Mouse (Mus musculus): ENCODE data around the gene Manf. TPM values are rescaled to one million over a fixed set of nuclear protein-coding genes. Genes with fewer than 3 reads are reported as not detected.

Manf gene
- 308 and 334 TPM in 2 replicates for polyA plus RNA-seq (2015; fragmentation: Nextera tagmentation; extraction: Ambion mirVana)

GRCm38 (mm10) chr9:106891829-106892551, at the start of gene Manf:
Manf (minus strand) TSS chr9:106891979.
- under 1% methylated on average over 59 of the region's 59 CpGs for WGBS

GRCm38 (mm10) chr9:106934998-106935397, 43.2 kb upstream of the Manf start:
- WGBS = 83% methylated on average over 1 of the region's 1 CpGs
- Histone ChIP-seq H3K27ac (no peak overlapping the region), H3K4me2 (no peak overlapping the region), H3K27me3 (no peaks in the 10 kb centered on the region), H3K36me3 (no peaks in the 10 kb centered on the region), H3K9me3 (replicated peaks) (no peaks in the 10 kb centered on the region), H3K9ac (no peak overlapping the region), H3K4me1 (no peaks in the 10 kb centered on the region), H3K4me3 (replicated peaks) (no peak overlapping the region)
- ATAC-seq (replicated peaks; ENCODE audit: low FRiP score) = no peak

More at GRCm38 (mm10) chr9:106891829-106892551, at the start of gene Manf:
- Histone ChIP-seq H3K9me3 (replicated peaks) (no peaks in the 10 kb centered on the region), H3K4me1 (peaks cover 46% of the 10 kb centered on the region), H3K27ac (peak within 1 kb of the TSS; percentile 98), H3K9ac (peak within 1 kb of the TSS; percentile 95), H3K4me3 (replicated peaks) (peak within 1 kb of the TSS; percentile 96), H3K4me2 (peak within 1 kb of the TSS; percentile 78), H3K36me3 (peaks cover 34% of the 10 kb centered on the region), H3K27me3 (no peaks in the 10 kb centered on the region)
- peak; percentile 99 for ATAC-seq (replicated peaks; ENCODE audit: low FRiP score)

- Histone ChIP-seq H3K9me3 (replicated peaks) (no peaks in the 10 kb centered on the region), H3K36me3 (no peaks in the 10 kb centered on the region), H3K9ac (no peak overlapping the region), H3K27ac (no peak overlapping the region), H3K27me3 (no peaks in the 10 kb centered on the region), H3K4me1 (no peaks in the 10 kb centered on the region), H3K4me3 (replicated peaks) (no peak overlapping the region), H3K4me2 (no peak overlapping the region)
- 82% methylated on average over 6 of the region's 6 CpGs for WGBS
- no peak for ATAC-seq (replicated peaks; ENCODE audit: low FRiP score)
Observed at GRCm38 (mm10) chr9:106914878-106915277, 23.1 kb upstream of the Manf start.

- Histone ChIP-seq H3K9ac (no peak overlapping the region), H3K27ac (no peak overlapping the region), H3K4me3 (replicated peaks) (no peak overlapping the region), H3K36me3 (no peaks in the 10 kb centered on the region), H3K4me1 (no peaks in the 10 kb centered on the region; the same call in 1 of the 2 replicates), H3K27me3 (no peaks in the 10 kb centered on the region), H3K9me3 (replicated peaks) (no peaks in the 10 kb centered on the region), H3K4me2 (no peak overlapping the region)
- WGBS = 13% methylated on average over 1 of the region's 1 CpGs
- no peak for ATAC-seq (replicated peaks; ENCODE audit: low FRiP score)
Observed at GRCm38 (mm10) chr9:106913759-106914158, 22.0 kb upstream of the Manf start.

GRCm38 (mm10) chr9:106911624-106912023, 19.8 kb upstream of the Manf start:
- no peak overlapping the region for H3K4me2 ChIP-seq

GRCm38 (mm10) chr9:106908715-106909114, 16.9 kb upstream of the Manf start:
- Histone ChIP-seq H3K27ac (no peak overlapping the region), H3K4me1 (no peaks in the 10 kb centered on the region; the same call in 1 of the 2 replicates), H3K4me3 (replicated peaks) (no peak overlapping the region), H3K36me3 (no peaks in the 10 kb centered on the region), H3K27me3 (no peaks in the 10 kb centered on the region), H3K9ac (no peak overlapping the region), H3K4me2 (no peak overlapping the region), H3K9me3 (replicated peaks) (no peaks in the 10 kb centered on the region)
- 36% methylated on average over 5 of the region's 5 CpGs for WGBS
- ATAC-seq (replicated peaks; ENCODE audit: low FRiP score) = no peak

More at GRCm38 (mm10) chr9:106911624-106912023, 19.8 kb upstream of the Manf start:
- H3K9ac ChIP-seq = no peak overlapping the region
- H3K27ac ChIP-seq = no peak overlapping the region
- ATAC-seq (replicated peaks; ENCODE audit: low FRiP score) = no peak
- H3K36me3 ChIP-seq = no peaks in the 10 kb centered on the region
- no peak overlapping the region for H3K4me3 ChIP-seq (replicated peaks)
- no peaks in the 10 kb centered on the region for H3K27me3 ChIP-seq
- H3K4me1 ChIP-seq = no peaks in the 10 kb centered on the region; the same call in 1 of the 2 replicates
- 80% methylated on average over 1 of the region's 1 CpGs for WGBS
- no peaks in the 10 kb centered on the region for H3K9me3 ChIP-seq (replicated peaks)

- no peaks in the 10 kb centered on the region for H3K36me3 ChIP-seq
- H3K4me3 ChIP-seq (replicated peaks) = no peak overlapping the region
- H3K4me2 ChIP-seq = no peak overlapping the region
- no peaks in the 10 kb centered on the region; the same call in 1 of the 2 replicates for H3K4me1 ChIP-seq
- 84% methylated on average over 3 of the region's 3 CpGs for WGBS
- H3K27ac ChIP-seq = no peak overlapping the region
- no peaks in the 10 kb centered on the region for H3K9me3 ChIP-seq (replicated peaks)
- no peak for ATAC-seq (replicated peaks; ENCODE audit: low FRiP score)
- H3K27me3 ChIP-seq = no peaks in the 10 kb centered on the region
- no peak overlapping the region for H3K9ac ChIP-seq
Observed at GRCm38 (mm10) chr9:106908174-106908573, 16.4 kb upstream of the Manf start.

GRCm38 (mm10) chr9:106906597-106906996, 14.8 kb upstream of the Manf start:
- H3K4me1 ChIP-seq = no peaks in the 10 kb centered on the region; the same call in 1 of the 2 replicates
- H3K27ac ChIP-seq = no peak overlapping the region
- no peaks in the 10 kb centered on the region for H3K9me3 ChIP-seq (replicated peaks)
- H3K4me3 ChIP-seq (replicated peaks) = no peak overlapping the region
- ATAC-seq (replicated peaks; ENCODE audit: low FRiP score) = no peak
- no peaks in the 10 kb centered on the region for H3K36me3 ChIP-seq
- no peak overlapping the region for H3K4me2 ChIP-seq
- no peak overlapping the region for H3K9ac ChIP-seq
- no peaks in the 10 kb centered on the region for H3K27me3 ChIP-seq
- WGBS = 87% methylated on average over 8 of the region's 8 CpGs

GRCm38 (mm10) chr9:106903791-106904134, 12.0 kb upstream of the Manf start:
- H3K4me3 ChIP-seq (replicated peaks) = no peak overlapping the region
- no peaks in the 10 kb centered on the region for H3K27me3 ChIP-seq
- H3K27ac ChIP-seq = no peak overlapping the region
- no peaks in the 10 kb centered on the region for H3K36me3 ChIP-seq
- no peaks in the 10 kb centered on the region; the same call in 1 of the 2 replicates for H3K4me1 ChIP-seq
- no peak overlapping the region for H3K4me2 ChIP-seq
- 6% methylated on average over 1 of the region's 1 CpGs for whole genome bisulfite sequencing
- no peak overlapping the region for H3K9ac ChIP-seq
- no peak for ATAC-seq (replicated peaks; ENCODE audit: low FRiP score)
- H3K9me3 ChIP-seq (replicated peaks) = no peaks in the 10 kb centered on the region

GRCm38 (mm10) chr9:106903099-106903790, 11.5 kb upstream of the Manf start:
- no peak for ATAC-seq (replicated peaks; ENCODE audit: low FRiP score)
- Histone ChIP-seq H3K9ac (no peak overlapping the region), H3K4me2 (no peak overlapping the region), H3K27me3 (no peaks in the 10 kb centered on the region), H3K4me1 (no peaks in the 10 kb centered on the region), H3K27ac (no peak overlapping the region), H3K36me3 (no peaks in the 10 kb centered on the region), H3K4me3 (replicated peaks) (no peak overlapping the region), H3K9me3 (replicated peaks) (no peaks in the 10 kb centered on the region)
- WGBS = 80% methylated on average over 4 of the region's 4 CpGs

- 88% methylated on average over 7 of the region's 7 CpGs for WGBS
- no peaks in the 10 kb centered on the region for H3K36me3 ChIP-seq
- ATAC-seq (replicated peaks; ENCODE audit: low FRiP score) = no peak
- no peaks in the 10 kb centered on the region for H3K27me3 ChIP-seq
- no peaks in the 10 kb centered on the region for H3K4me1 ChIP-seq
- H3K4me3 ChIP-seq (replicated peaks) = no peak overlapping the region
- H3K9ac ChIP-seq = no peak overlapping the region
- no peak overlapping the region for H3K27ac ChIP-seq
- no peaks in the 10 kb centered on the region for H3K9me3 ChIP-seq (replicated peaks)
- no peak overlapping the region for H3K4me2 ChIP-seq
Observed at GRCm38 (mm10) chr9:106901596-106901995, 9.8 kb upstream of the Manf start.

- no peaks in the 10 kb centered on the region for H3K9me3 ChIP-seq (replicated peaks)
- no peak overlapping the region for H3K4me2 ChIP-seq
- H3K27me3 ChIP-seq = no peaks in the 10 kb centered on the region
- no peaks in the 10 kb centered on the region for H3K36me3 ChIP-seq
- H3K9ac ChIP-seq = no peak overlapping the region
- ATAC-seq (replicated peaks; ENCODE audit: low FRiP score) = no peak
- H3K27ac ChIP-seq = no peak overlapping the region
- 50% methylated on average over 1 of the region's 1 CpGs for WGBS
- H3K4me3 ChIP-seq (replicated peaks) = no peak overlapping the region
- no peaks in the 10 kb centered on the region for H3K4me1 ChIP-seq
Observed at GRCm38 (mm10) chr9:106898901-106899300, 7.1 kb upstream of the Manf start.
